Mouse (Mus musculus): ENCODE measurements around the gene Xkr8. TPM values are rescaled to one million over a fixed set of nuclear protein-coding genes. Genes with fewer than 3 reads are reported as not detected.

The Xkr8 gene
- total RNA-seq, 1 experiment from 2014 or later: 7.9 TPM

Other genes with a start within 250 kb of the Xkr8 start
- 4.9 to 6.0 TPM (median 5.2 TPM) in 3 replicates for gene Sesn2, start 222.0 kb downstream of the Xkr8 start, total RNA-seq (2017)
- gene Atpif1, start 198.9 kb downstream of the Xkr8 start, total RNA-seq (2017): 103 to 180 TPM (median 116 TPM) in 3 replicates
- gene Dnajc8, start 197.0 kb downstream of the Xkr8 start, total RNA-seq (2017): 510 to 713 TPM (median 673 TPM) in 3 replicates
- 3.6 to 28.2 TPM (median 24.8 TPM) in 3 replicates for gene Ptafr, start 168.5 kb downstream of the Xkr8 start, total RNA-seq (2017)
- gene Eya3, start 93.6 kb downstream of the Xkr8 start, total RNA-seq (2017): 8.7 to 25.5 TPM (median 18.8 TPM) in 3 replicates
- gene Smpdl3b, start 24.7 kb upstream of the Xkr8 start, total RNA-seq (2017): 108 to 191 TPM (median 160 TPM) in 3 replicates
- 39.3 to 41.2 TPM (median 40.2 TPM) in 3 replicates for gene Rpa2, start 35.8 kb upstream of the Xkr8 start, total RNA-seq (2017)
- gene Themis2, start 63.8 kb upstream of the Xkr8 start, total RNA-seq (2017): 196 to 216 TPM (median 214 TPM) in 3 replicates
- gene Ppp1r8, start 110.6 kb upstream of the Xkr8 start, total RNA-seq (2017): 38.1 to 54.2 TPM (median 52.6 TPM) in 3 replicates
- 64.8 to 81.4 TPM (median 73.4 TPM) in 3 replicates for gene Stx12, start 152.0 kb upstream of the Xkr8 start, total RNA-seq (2017)
- gene Fam76a, start 190.0 kb upstream of the Xkr8 start, total RNA-seq (2017): 27.3 to 53.5 TPM (median 33.8 TPM) in 3 replicates
- gene Fgr, start 241.5 kb upstream of the Xkr8 start, total RNA-seq (2017): 266 TPM in 3 replicates